ENCODE assay signal across 11 mouse cellular contexts in the genomic region with DNA sequence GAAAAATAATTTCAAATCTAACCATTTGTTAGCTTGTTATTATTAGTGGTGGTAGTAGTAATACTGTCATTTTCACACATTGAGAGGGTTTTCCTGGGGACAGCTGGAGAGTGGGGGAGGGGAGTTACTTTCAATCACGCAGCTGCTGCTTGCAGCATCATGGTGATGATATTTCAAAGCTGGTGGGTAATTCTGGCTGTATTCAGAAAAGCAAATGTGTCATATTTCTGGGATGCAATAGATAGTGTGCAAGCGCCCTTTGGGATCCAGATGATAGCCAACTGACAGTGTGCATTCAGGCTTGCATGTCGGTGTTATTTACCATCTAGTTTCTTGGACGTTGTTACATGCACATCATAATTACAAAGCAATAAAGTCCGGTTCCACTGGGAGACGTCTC. TPM values are rescaled to one million over a fixed set of nuclear protein-coding genes. Genes with fewer than 3 reads are reported as not detected.
A peak's percentile ranks its signal among the peaks of the same experiment; 100 is the strongest.
DNase-seq lines count a peak whose midpoint lies in the region; ATAC-seq lines count a peak whose summit lies in the region.
"Had no signal": no experiment of that assay in that cellular context is flagged by ENCODE, and none has a peak within 500 bp of the region (broad histone marks: within the 10 kb centered on the region; RNA-seq: fewer than 3 reads in every experiment).

No protein-coding gene starts in this region.

- H3K9me3 ChIP-seq in midbrain, embryonic 13.5 days = no peaks in the 10 kb centered on the region

- H3K4me2 ChIP-seq in midbrain, embryonic 13.5 days (replicated peaks) = peak overlapping the region; percentile 17

- peak; percentile 24 to 37 for DNase-seq in cerebellum, postnatal 14 days
- DNase-seq in cerebellum, adult 9-10 months = no peak
- DNase-seq in right cerebral cortex, adult 18-20 months = peak; percentile 13
- DNase-seq in right cerebral cortex, postnatal 4 days = no peak
- no peak for DNase-seq in ovary, postnatal 10 days (ENCODE audit: low spot score)
- no peak for DNase-seq in heart, postnatal 36 days
- DNase-seq in thymus, postnatal 36 days = no peak
- DNase-seq: cerebellum, adult 18-20 months; thymus, adult 2 months had no signal

- no peak overlapping the region for H3K4me3 ChIP-seq in midbrain, embryonic 13.5 days (replicated peaks)

- intact Hi-C loops in heart, postnatal 36 days (cut with DNase I) = no loop called here

- peaks cover 59% of the 10 kb centered on the region for H3K4me1 ChIP-seq in midbrain, embryonic 13.5 days (replicated peaks)

- no peak for ATAC-seq in midbrain, embryonic 13.5 days

- no peaks in the 10 kb centered on the region for H3K27me3 ChIP-seq in midbrain, embryonic 13.5 days

- H3K9ac ChIP-seq in midbrain, embryonic 13.5 days (replicated peaks) = peak overlapping the region; percentile 4; the same call in 1 of the 2 replicates
- H3K9ac ChIP-seq: liver, embryonic 14.5 days had no signal

- WGBS in midbrain, embryonic 13.5 days = 50% methylated on average over 6 of the region's 6 CpGs

- H3K36me3 ChIP-seq in midbrain, embryonic 13.5 days = no peaks in the 10 kb centered on the region

- peak overlapping the region; percentile 63 for H3K27ac ChIP-seq in midbrain, embryonic 13.5 days
- H3K27ac ChIP-seq: liver, embryonic 14.5 days had no signal

RNA-seq across cellular contexts. Expression of a gene that starts 4.2 kb away (rescaled TPM):
- polyA plus RNA-seq in midbrain, embryonic 13.5 days (2015; fragmentation: Nextera tagmentation; extraction: Ambion mirVana) = 4.8 and 6.2 TPM in 2 replicates
- total RNA-seq in heart, postnatal 36 days (2021) = 10 to 100 TPM in 1 of 2 experiments, 1 to 10 TPM in 1; 9.5 to 12.1 TPM

RNA-seq across cellular contexts. Expression of a gene that starts 29.2 kb away (rescaled TPM):
- polyA plus RNA-seq in midbrain, embryonic 13.5 days (2015; fragmentation: Nextera tagmentation; extraction: Ambion mirVana) = 6.6 and 7.9 TPM in 2 replicates
- total RNA-seq in heart, postnatal 36 days (2021) = 10 to 100 TPM; 36.6 to 41.5 TPM

Comparison
In these comparisons a context has a peak if more than half of its experiments do, and no peak if none do; other contexts are left out.
1. DNase-seq: peak in cerebellum, postnatal 14 days (2 of 2) and right cerebral cortex, adult 18-20 months (single experiment); none in cerebellum, adult 9-10 months (single experiment), right cerebral cortex, postnatal 4 days (single experiment), ovary, postnatal 10 days (single experiment), heart, postnatal 36 days (0 of 2) and thymus, postnatal 36 days (0 of 2).